Mouse (Mus musculus) heart, adult 2 months (tissue): ENCODE data around the gene Pias1.

Experiments used
- CTCF ChIP-seq: fragments of 200-600 bp; IDR thresholded peaks from 2 replicates; pipeline ENCODE4 v1.8.1; 2022; ENCODE audit warnings: antibody characterized with exemption, mild to moderate bottlenecking, moderate library complexity
- EP300 ChIP-seq: fragments of 200-500 bp; IDR thresholded peaks from 2 replicates; pipeline ENCODE4 v1.6.1; 2011; ENCODE audit warnings: low read depth, low read length, control low read depth; ENCODE audit not compliant: insufficient read depth

GRCm38 (mm10) chr9:62917059-62917458 is 70.7 kb downstream of the Pias1 start:
- TF ChIP-seq CTCF (no peak), EP300 (no peak)
